Mouse (Mus musculus): ENCODE measurements around the gene Rag2. TPM values are rescaled to one million over a fixed set of nuclear protein-coding genes. Genes with fewer than 3 reads are reported as not detected.

Gene Rag2
- polyA plus RNA-seq, 1 experiment = not detected

- TF ChIP-seq GATA1 (IDR thresholded peaks at IDR 0.05; ENCODE audit: low read length) (no peak), TAL1 (IDR thresholded peaks at IDR 0.05; ENCODE audit: low read length) (no peak)
These were observed 6.1 kb upstream of the Rag2 start for GRCm38 (mm10) chr2:101618373-101618772.

GRCm38 (mm10) chr2:101620899-101621298 lies 3.6 kb upstream of the Rag2 start:
- TF ChIP-seq TAL1 (IDR thresholded peaks at IDR 0.05; ENCODE audit: low read length) (no peak), GATA1 (IDR thresholded peaks at IDR 0.05; ENCODE audit: low read length) (no peak)
- Histone ChIP-seq H3K4me3 (replicated peaks) (no peak overlapping the region), H3K36me3 (ENCODE audit: control insufficient read depth) (no peaks in the 10 kb centered on the region), H3K9me3 (ENCODE audit: control insufficient read depth, low read length) (no peaks in the 10 kb centered on the region), H3K4me1 (ENCODE audit: control insufficient read depth) (no peaks in the 10 kb centered on the region), H3K27me3 (ENCODE audit: control insufficient read depth) (no peaks in the 10 kb centered on the region)

More at GRCm38 (mm10) chr2:101618373-101618772, 6.1 kb upstream of the Rag2 start:
- Histone ChIP-seq H3K9me3 (ENCODE audit: control insufficient read depth, low read length) (no peaks in the 10 kb centered on the region), H3K27me3 (ENCODE audit: control insufficient read depth) (no peaks in the 10 kb centered on the region), H3K36me3 (ENCODE audit: control insufficient read depth) (no peaks in the 10 kb centered on the region), H3K4me3 (replicated peaks) (no peak overlapping the region), H3K4me1 (ENCODE audit: control insufficient read depth) (no peaks in the 10 kb centered on the region)

GRCm38 (mm10) chr2:101621611-101622010 lies 2.9 kb upstream of the Rag2 start:
- H3K36me3 ChIP-seq (ENCODE audit: control insufficient read depth) = no peaks in the 10 kb centered on the region

GRCm38 (mm10) chr2:101623042-101623441 lies 1.5 kb upstream of the Rag2 start:
- Histone ChIP-seq H3K36me3 (ENCODE audit: control insufficient read depth) (no peaks in the 10 kb centered on the region), H3K9me3 (ENCODE audit: control insufficient read depth, low read length) (no peaks in the 10 kb centered on the region), H3K4me3 (replicated peaks) (no peak overlapping the region), H3K4me1 (ENCODE audit: control insufficient read depth) (peaks cover 2% of the 10 kb centered on the region; the same call in 1 of the 2 replicates), H3K27me3 (ENCODE audit: control insufficient read depth) (no peaks in the 10 kb centered on the region)
- no peak for TF ChIP-seq TAL1 (IDR thresholded peaks at IDR 0.05; ENCODE audit: low read length)
- no peak for TF ChIP-seq GATA1 (IDR thresholded peaks at IDR 0.05; ENCODE audit: low read length)

More at GRCm38 (mm10) chr2:101621611-101622010, 2.9 kb upstream of the Rag2 start:
- Histone ChIP-seq H3K27me3 (ENCODE audit: control insufficient read depth) (no peaks in the 10 kb centered on the region), H3K4me1 (ENCODE audit: control insufficient read depth) (no peaks in the 10 kb centered on the region), H3K9me3 (ENCODE audit: control insufficient read depth, low read length) (no peaks in the 10 kb centered on the region), H3K4me3 (replicated peaks) (no peak overlapping the region)
- TF ChIP-seq TAL1 (IDR thresholded peaks at IDR 0.05; ENCODE audit: low read length) (no peak), GATA1 (IDR thresholded peaks at IDR 0.05; ENCODE audit: low read length) (no peak)

- Histone ChIP-seq H3K9me3 (ENCODE audit: control insufficient read depth, low read length) (no peaks in the 10 kb centered on the region), H3K4me1 (ENCODE audit: control insufficient read depth) (peaks cover 8% of the 10 kb centered on the region), H3K27me3 (ENCODE audit: control insufficient read depth) (no peaks in the 10 kb centered on the region), H3K36me3 (ENCODE audit: control insufficient read depth) (no peaks in the 10 kb centered on the region), H3K4me3 (replicated peaks) (no peak overlapping the region)
- no peak for TF ChIP-seq TAL1 (IDR thresholded peaks at IDR 0.05; ENCODE audit: low read length)
- TF ChIP-seq GATA1 (IDR thresholded peaks at IDR 0.05; ENCODE audit: low read length) = no peak
These were observed 507 bp upstream of the Rag2 start for GRCm38 (mm10) chr2:101624011-101624410.

GRCm38 (mm10) chr2:101627227-101627626 lies 2.7 kb downstream of the Rag2 start:
- H3K4me1 ChIP-seq (ENCODE audit: control insufficient read depth) = peaks cover 9% of the 10 kb centered on the region
- TF ChIP-seq GATA1 (IDR thresholded peaks at IDR 0.05; ENCODE audit: low read length) (no peak), TAL1 (IDR thresholded peaks at IDR 0.05; ENCODE audit: low read length) (no peak)
- no peaks in the 10 kb centered on the region for H3K9me3 ChIP-seq (ENCODE audit: control insufficient read depth, low read length)
- no peak overlapping the region for H3K4me3 ChIP-seq (replicated peaks)
- no peaks in the 10 kb centered on the region for H3K27me3 ChIP-seq (ENCODE audit: control insufficient read depth)
- H3K36me3 ChIP-seq (ENCODE audit: control insufficient read depth) = no peaks in the 10 kb centered on the region

- no peaks in the 10 kb centered on the region for H3K27me3 ChIP-seq (ENCODE audit: control insufficient read depth)
- H3K36me3 ChIP-seq (ENCODE audit: control insufficient read depth) = no peaks in the 10 kb centered on the region
- H3K9me3 ChIP-seq (ENCODE audit: control insufficient read depth, low read length) = no peaks in the 10 kb centered on the region
- H3K4me1 ChIP-seq (ENCODE audit: control insufficient read depth) = peaks cover 9% of the 10 kb centered on the region
- TF ChIP-seq TAL1 (IDR thresholded peaks at IDR 0.05; ENCODE audit: low read length) (no peak), GATA1 (IDR thresholded peaks at IDR 0.05; ENCODE audit: low read length) (no peak)
- H3K4me3 ChIP-seq (replicated peaks) = peak overlapping the region; percentile 75
These were observed 4.0 kb downstream of the Rag2 start for GRCm38 (mm10) chr2:101628297-101629236.

- Histone ChIP-seq H3K36me3 (ENCODE audit: control insufficient read depth) (no peaks in the 10 kb centered on the region), H3K4me1 (ENCODE audit: control insufficient read depth) (no peaks in the 10 kb centered on the region), H3K9me3 (ENCODE audit: control insufficient read depth, low read length) (peaks cover 3% of the 10 kb centered on the region; the same call in 1 of the 2 replicates), H3K27me3 (ENCODE audit: control insufficient read depth) (no peaks in the 10 kb centered on the region), H3K4me3 (replicated peaks) (no peak overlapping the region)
- TF ChIP-seq GATA1 (IDR thresholded peaks at IDR 0.05; ENCODE audit: low read length) (no peak), TAL1 (IDR thresholded peaks at IDR 0.05; ENCODE audit: low read length) (no peak)
These were observed 14.7 kb downstream of the Rag2 start for GRCm38 (mm10) chr2:101638979-101639839.

All from erythroblast, embryonic 14.5 days (primary cell).